Mouse (Mus musculus) embryonic facial prominence, embryonic 10.5 days (tissue): Measurements from ENCODE around the gene Apoa2. TPM values are rescaled to one million over a fixed set of nuclear protein-coding genes. Genes with fewer than 3 reads are reported as not detected.

Experiments
- DNase-seq: peaks from one replicate; pipeline ENCODE4 v3.0.0-alpha.2; 2017; ENCODE audit warnings: low spot score
- H3K27ac ChIP-seq: fragments of 300-500 bp; sonication (generic); replicated peaks from 2 replicates; pipeline ENCODE4 v1.5.1; 2016; ENCODE audit warnings: mild to moderate bottlenecking
- H3K27me3 ChIP-seq: fragments of 300-500 bp; sonication (generic); replicated peaks from 2 replicates; pipeline ENCODE4 v1.6.1; 2016; ENCODE audit warnings: low read depth, mild to moderate bottlenecking; ENCODE audit not compliant: poor library complexity, severe bottlenecking
- H3K36me3 ChIP-seq: fragments of 300-500 bp; sonication (generic); replicated peaks from 2 replicates; pipeline ENCODE4 v1.6.1; 2016; ENCODE audit warnings: mild to moderate bottlenecking, moderate library complexity
- H3K4me1 ChIP-seq: fragments of 300-500 bp; sonication (generic); 2 replicates; pipeline ENCODE4 v1.6.1; 2016
- H3K4me3 ChIP-seq: fragments of 300-500 bp; sonication (generic); 2 replicates; pipeline ENCODE4 v1.5.1; 2016; ENCODE audit warnings: mild to moderate bottlenecking, moderate library complexity
- H3K9me3 ChIP-seq: fragments of 300-500 bp; sonication (generic); 2 replicates; pipeline ENCODE4 v1.6.1; 2016; ENCODE audit warnings: mild to moderate bottlenecking
- WGBS: fragments of 180-500 bp; shearing (Covaris S2); methylation state at CpG from one replicate; pipeline ENCODE4 v1.1.7; 2016; 5-methylcytosine and 5-hydroxymethylcytosine counted together
- polyA plus RNA-seq: library from polyadenylated mRNA; unstranded; fragments of >200 nt; fragmentation: Nextera tagmentation; extraction: Ambion mirVana; gene quantifications from 2 replicates; pipeline ENCODE4 v1.2.1, GENCODE M21; 2016

The Apoa2 gene
- polyA plus RNA-seq, 1 experiment from 2014 or later, result 2.7 TPM

GRCm38 (mm10) chr1:171193093-171193840, 31.6 kb upstream of the Apoa2 start:
- Histone ChIP-seq H3K36me3 (no peaks in the 10 kb centered on the region), H3K4me1 (peaks cover 54% of the 10 kb centered on the region)
- 2% methylated on average over 18 of the region's 18 CpGs for WGBS

GRCm38 (mm10) chr1:171193911-171194830, 30.7 kb upstream of the Apoa2 start:
- no peaks in the 10 kb centered on the region for H3K36me3 ChIP-seq
- H3K4me3 ChIP-seq, result 0 out of 2 replicates have a peak overlapping the region, but pooled peaks have one; percentile 72
- H3K9me3 ChIP-seq, result no peaks in the 10 kb centered on the region
- DNase-seq, result peak; percentile 34
- H3K4me1 ChIP-seq, result peaks cover 45% of the 10 kb centered on the region
- H3K27me3 ChIP-seq, result peaks cover 98% of the 10 kb centered on the region
- no peak overlapping the region for H3K27ac ChIP-seq
- WGBS, result 21% methylated on average over 11 of the region's 11 CpGs

More at GRCm38 (mm10) chr1:171193093-171193840, 31.6 kb upstream of the Apoa2 start:
- Histone ChIP-seq H3K27me3 (peaks cover 89% of the 10 kb centered on the region), H3K27ac (no peak overlapping the region; the same call in 1 of the 2 replicates), H3K9me3 (no peaks in the 10 kb centered on the region), H3K4me3 (peak overlapping the region; percentile 44)
- peak; percentile 43 for DNase-seq

DNA sequence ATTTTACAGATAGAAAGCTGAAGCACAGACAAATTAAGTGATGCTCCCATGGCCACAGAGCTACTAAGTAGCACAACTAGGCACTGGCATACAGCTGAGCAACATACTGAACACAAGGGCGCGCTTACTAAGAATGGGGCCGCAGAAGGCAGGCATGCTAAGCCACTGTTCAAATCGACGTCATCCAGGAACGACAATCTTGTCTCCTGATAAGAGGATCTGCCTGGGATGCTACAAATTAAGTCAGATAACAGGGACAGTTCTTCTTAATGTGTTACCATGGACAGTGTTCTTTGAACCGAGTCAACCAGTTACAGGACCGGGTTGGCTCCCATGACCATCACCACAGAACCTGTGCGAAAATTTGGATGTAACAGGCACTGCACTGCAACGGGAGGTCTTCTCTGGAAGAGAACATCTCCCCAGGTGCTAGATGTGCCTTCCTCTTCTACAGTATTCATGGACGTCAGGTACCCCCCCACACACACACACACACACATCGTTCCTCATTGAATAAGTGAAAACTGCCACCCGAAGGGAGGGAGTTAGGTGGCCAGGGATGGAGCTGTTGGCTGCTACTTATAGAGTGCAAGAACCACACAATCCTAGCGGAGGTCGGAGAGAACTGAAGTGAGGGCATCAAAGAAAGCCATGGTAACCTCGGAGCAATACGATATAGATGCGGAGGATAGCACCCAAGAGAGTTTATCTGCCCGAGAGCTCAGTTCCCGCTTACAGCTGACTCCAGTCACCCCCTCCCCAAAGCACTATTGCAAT, 29.6 kb upstream of the Apoa2 start:
- H3K4me1 ChIP-seq, result peaks cover 38% of the 10 kb centered on the region
- H3K27ac ChIP-seq, result no peak overlapping the region
- peak overlapping the region; percentile 72 for H3K4me3 ChIP-seq
- peak; percentile 32 for DNase-seq
- H3K36me3 ChIP-seq, result no peaks in the 10 kb centered on the region
- no peaks in the 10 kb centered on the region for H3K9me3 ChIP-seq
- peaks cover 94% of the 10 kb centered on the region for H3K27me3 ChIP-seq
- WGBS, result 4% methylated on average over 20 of the region's 20 CpGs

DNA sequence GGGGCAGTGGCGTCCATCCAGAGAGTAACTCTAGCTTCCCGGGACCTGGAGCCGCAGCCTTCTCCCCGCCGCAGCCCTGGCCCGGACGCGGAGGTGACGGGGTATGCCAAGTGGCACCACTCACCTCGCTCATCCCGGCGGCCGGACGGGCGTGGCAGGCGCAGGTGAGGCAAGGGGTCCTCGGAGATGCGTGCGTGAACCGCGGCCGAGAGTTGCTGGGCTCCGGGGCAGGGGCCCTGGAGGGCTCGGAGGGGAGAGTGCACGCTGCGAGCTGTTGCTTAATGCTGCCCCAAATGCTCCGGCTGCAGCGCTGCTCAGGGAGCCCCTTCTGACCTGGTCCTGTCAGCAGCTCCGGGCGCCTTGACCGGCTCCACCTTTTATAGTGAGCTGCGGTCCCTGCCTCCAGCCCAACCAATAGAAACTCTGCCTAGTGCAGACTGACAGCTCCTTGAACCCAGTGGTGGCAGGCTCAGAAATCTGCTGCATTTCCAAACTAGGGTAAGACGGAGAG, 28.9 kb upstream of the Apoa2 start, which contains the start of gene Pcp4l1:
Gene Pcp4l1, minus strand, starts transcription at position 382 of the 511 bp plus-strand sequence.
- Histone ChIP-seq H3K36me3 (no peaks in the 10 kb centered on the region), H3K27ac (no peak within 1 kb of the TSS), H3K4me3 (peak within 1 kb of the TSS; percentile 72), H3K4me1 (peaks cover 38% of the 10 kb centered on the region), H3K27me3 (peaks cover 87% of the 10 kb centered on the region), H3K9me3 (no peaks in the 10 kb centered on the region)
- DNase-seq, result peak; percentile 80
- under 1% methylated on average over 33 of the region's 33 CpGs for WGBS

GRCm38 (mm10) chr1:171199532-171199931, 25.3 kb upstream of the Apoa2 start:
- Histone ChIP-seq H3K27ac (no peak overlapping the region), H3K4me3 (no peak overlapping the region), H3K36me3 (no peaks in the 10 kb centered on the region), H3K4me1 (peaks cover 18% of the 10 kb centered on the region), H3K9me3 (no peaks in the 10 kb centered on the region), H3K27me3 (peaks cover 54% of the 10 kb centered on the region)
- no peak for DNase-seq
- WGBS, result 66% methylated on average over 1 of the region's 1 CpGs

DNA sequence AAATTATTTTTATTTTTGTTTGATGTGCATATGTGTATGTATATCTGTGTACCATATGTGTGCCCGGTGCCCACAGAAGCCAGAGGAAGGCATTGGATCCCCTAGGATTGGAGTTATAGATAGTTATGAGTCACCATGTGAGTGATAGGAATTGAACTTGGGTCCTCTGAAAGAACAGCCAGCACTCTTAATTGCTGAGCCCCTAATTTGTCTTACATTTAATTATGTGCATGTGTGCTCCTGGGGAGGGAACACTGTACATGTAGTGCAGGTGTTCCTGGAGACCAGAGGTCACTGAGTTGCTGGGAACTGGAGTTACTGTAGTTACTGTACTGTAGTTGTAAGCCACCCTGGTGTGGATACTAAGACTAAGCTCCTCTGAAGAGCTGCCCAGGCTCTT, 24.1 kb upstream of the Apoa2 start:
- Histone ChIP-seq H3K4me1 (peaks cover 6% of the 10 kb centered on the region), H3K27ac (no peak overlapping the region), H3K4me3 (no peak overlapping the region), H3K9me3 (no peaks in the 10 kb centered on the region), H3K36me3 (no peaks in the 10 kb centered on the region), H3K27me3 (peaks cover 42% of the 10 kb centered on the region)
- 94% methylated on average over 1 of the region's 1 CpGs for WGBS
- DNase-seq, result no peak

GRCm38 (mm10) chr1:171203471-171204248, 21.2 kb upstream of the Apoa2 start:
- H3K9me3 ChIP-seq, result no peaks in the 10 kb centered on the region
- H3K4me1 ChIP-seq, result no peaks in the 10 kb centered on the region
- no peaks in the 10 kb centered on the region for H3K36me3 ChIP-seq
- H3K27me3 ChIP-seq, result peaks cover 14% of the 10 kb centered on the region; the same call in 1 of the 2 replicates
- H3K27ac ChIP-seq, result no peak overlapping the region
- DNase-seq, result no peak
- 55% methylated on average over 11 of the region's 11 CpGs for WGBS
- no peak overlapping the region for H3K4me3 ChIP-seq

GRCm38 (mm10) chr1:171204249-171204644, 20.6 kb upstream of the Apoa2 start:
- 0 out of 2 replicates have a peak, but pooled peaks cover 8% of the 10 kb centered on the region for H3K27me3 ChIP-seq
- WGBS, result 54% methylated on average over 7 of the region's 7 CpGs
- no peak overlapping the region for H3K27ac ChIP-seq
- H3K4me1 ChIP-seq, result peaks cover under 1% of the 10 kb centered on the region; the same call in 1 of the 2 replicates
- no peak overlapping the region for H3K4me3 ChIP-seq
- DNase-seq, result no peak
- no peaks in the 10 kb centered on the region for H3K9me3 ChIP-seq
- H3K36me3 ChIP-seq, result no peaks in the 10 kb centered on the region

DNA sequence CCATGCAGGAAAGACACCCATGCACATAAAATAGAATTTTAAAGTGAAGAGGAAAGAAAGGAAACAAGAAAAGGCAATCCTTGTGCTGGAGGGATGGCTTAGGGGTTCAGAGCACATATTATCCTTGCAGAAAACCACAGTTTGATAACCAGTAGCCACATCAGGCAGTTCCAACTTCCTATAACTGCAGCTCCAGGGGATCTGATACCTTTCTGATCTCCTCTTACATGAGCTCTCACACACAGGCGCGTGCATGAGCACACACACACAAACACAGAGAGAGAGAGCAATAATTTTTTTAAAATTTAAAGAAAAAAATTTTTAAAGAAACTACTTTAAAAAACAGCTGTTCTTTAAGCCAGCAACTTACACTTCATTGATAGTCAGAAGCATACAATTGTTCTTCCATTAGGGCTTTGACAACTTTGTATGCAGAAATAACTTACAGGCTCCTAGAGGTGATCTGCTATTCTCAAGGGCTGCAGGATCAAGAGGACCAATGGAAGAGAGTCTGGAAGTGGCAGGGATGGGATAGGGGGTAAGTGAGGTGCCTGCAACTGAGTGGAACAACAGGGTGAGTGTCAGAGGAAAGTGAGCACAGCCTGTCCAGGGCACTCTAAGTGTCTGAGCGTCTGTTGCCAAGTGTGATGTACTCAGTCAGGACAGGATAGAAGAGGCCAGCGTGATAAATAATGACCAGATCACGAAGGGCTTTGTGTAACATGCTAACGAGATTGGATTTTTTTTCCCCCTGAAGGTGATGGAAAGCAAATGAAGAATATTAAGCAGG, 19.0 kb upstream of the Apoa2 start:
- Histone ChIP-seq H3K4me1 (peaks cover 5% of the 10 kb centered on the region; the same call in 1 of the 2 replicates), H3K27ac (no peak overlapping the region), H3K27me3 (0 out of 2 replicates have a peak, but pooled peaks cover 3% of the 10 kb centered on the region), H3K4me3 (no peak overlapping the region), H3K36me3 (no peaks in the 10 kb centered on the region), H3K9me3 (no peaks in the 10 kb centered on the region)
- 82% methylated on average over 6 of the region's 6 CpGs for WGBS
- DNase-seq, result no peak

DNA sequence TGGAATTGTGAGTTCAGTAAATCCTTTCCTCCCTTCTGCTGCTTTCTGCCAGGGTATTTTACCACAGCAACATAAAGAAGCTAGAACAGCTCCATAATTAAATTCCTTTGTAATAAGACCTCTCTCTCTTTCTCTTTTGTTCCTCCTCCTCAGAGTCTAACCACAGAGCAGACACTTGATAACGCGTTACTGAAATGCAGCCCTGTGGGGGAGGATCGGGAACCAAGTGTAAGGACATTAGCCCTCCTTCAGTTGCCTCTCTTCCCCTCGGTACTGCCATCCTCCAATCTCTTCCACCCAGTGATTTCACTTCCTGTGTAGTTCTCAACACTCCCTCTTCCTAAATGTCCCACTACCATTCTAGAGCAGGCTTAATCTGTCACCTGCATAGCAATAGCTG, 15.4 kb upstream of the Apoa2 start:
- H3K27me3 ChIP-seq, result no peaks in the 10 kb centered on the region
- peaks cover 20% of the 10 kb centered on the region for H3K4me1 ChIP-seq
- H3K36me3 ChIP-seq, result no peaks in the 10 kb centered on the region
- H3K4me3 ChIP-seq, result no peak overlapping the region
- H3K27ac ChIP-seq, result no peak overlapping the region
- 29% methylated on average over 4 of the region's 4 CpGs for WGBS
- no peak for DNase-seq
- no peaks in the 10 kb centered on the region for H3K9me3 ChIP-seq

GRCm38 (mm10) chr1:171212854-171213253, 12.0 kb upstream of the Apoa2 start:
- H3K36me3 ChIP-seq, result no peaks in the 10 kb centered on the region
- no peak overlapping the region for H3K4me3 ChIP-seq
- no peaks in the 10 kb centered on the region for H3K27me3 ChIP-seq
- no peak overlapping the region for H3K27ac ChIP-seq
- peaks cover 20% of the 10 kb centered on the region for H3K4me1 ChIP-seq
- no peak for DNase-seq
- no peaks in the 10 kb centered on the region for H3K9me3 ChIP-seq
- 38% methylated on average over 3 of the region's 3 CpGs for WGBS
